Mouse (Mus musculus): ENCODE results near the gene Esrrg. TPM values are rescaled to one million over a fixed set of nuclear protein-coding genes. Genes with fewer than 3 reads are reported as not detected.

Esrrg gene
- total RNA-seq, 2 experiments from 2014 or later: 9.1 to 9.3 TPM

DNA sequence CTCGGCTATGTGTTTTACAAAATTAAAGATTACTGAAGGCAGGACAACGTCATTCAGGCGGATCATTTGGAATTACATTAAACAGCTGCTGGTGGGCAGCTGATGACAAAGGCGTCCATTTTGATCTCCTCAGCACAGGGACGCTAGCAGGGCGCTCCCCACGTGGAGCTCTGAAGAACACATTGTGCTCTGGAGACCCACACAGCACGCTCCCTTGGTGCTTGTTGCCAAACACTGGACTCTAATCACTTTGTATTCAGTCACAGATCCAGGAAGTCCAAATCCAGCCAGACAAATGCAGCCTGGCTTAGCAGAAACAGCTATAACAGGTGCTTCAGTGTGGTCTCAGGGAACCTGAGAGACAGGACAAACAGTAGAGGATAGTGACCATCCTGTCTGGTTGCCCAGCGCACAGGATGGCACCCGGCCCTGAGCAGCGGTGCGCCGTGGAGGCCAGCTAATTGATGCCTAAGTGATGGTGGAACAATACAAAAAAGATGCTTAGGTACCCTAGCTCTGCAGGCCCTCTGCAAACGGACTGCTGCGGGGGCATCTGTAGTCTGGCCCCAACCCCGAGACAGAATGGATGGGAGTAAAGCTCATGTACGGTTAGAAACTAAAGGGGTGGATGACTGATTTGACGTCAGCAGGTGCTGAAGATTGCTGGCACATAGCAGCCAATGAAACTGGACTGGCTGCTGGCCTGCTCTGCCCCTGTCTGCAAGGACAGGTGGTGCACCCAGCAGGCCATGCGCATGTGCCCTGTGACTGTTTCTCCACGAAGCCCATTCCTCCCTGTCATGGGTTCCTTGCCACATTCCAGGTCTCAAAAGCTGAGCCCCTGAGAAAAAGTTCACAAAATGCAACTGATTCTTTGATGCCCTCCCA, 367.1 kb downstream of the Esrrg start:
- no peak for DNase-seq (ENCODE audit: low spot score in 2 of 2)

GRCm38 (mm10) chr1:187976353-187976730, 367.8 kb downstream of the Esrrg start:
- no peak for DNase-seq (ENCODE audit: low spot score in 2 of 2)

GRCm38 (mm10) chr1:187981028-187981427, 372.4 kb downstream of the Esrrg start:
- DNase-seq (ENCODE audit: low spot score in 2 of 2): no peak

- DNase-seq (ENCODE audit: low spot score in 2 of 2): no peak
Observed at GRCm38 (mm10) chr1:187983177-187983576, 374.6 kb downstream of the Esrrg start.

DNA sequence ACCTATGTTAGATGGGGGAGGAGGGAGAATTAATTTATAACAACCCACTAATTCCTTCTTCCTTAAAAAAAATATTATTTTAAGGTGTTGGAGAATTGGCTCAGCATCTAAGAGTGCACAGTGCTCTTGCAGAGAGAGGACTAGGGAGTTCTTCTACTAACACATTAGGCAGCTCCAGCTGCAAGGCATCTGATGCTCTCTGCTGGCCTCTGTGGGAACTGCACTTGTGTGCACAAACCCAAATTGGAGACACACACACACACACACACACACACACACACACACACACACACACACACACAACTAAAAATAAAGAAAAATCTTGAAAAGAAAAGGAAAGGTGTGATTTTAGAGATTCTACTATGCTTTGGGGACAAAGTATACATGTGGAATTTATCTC, 381.6 kb downstream of the Esrrg start:
- no peak for DNase-seq (ENCODE audit: low spot score in 2 of 2)

DNA sequence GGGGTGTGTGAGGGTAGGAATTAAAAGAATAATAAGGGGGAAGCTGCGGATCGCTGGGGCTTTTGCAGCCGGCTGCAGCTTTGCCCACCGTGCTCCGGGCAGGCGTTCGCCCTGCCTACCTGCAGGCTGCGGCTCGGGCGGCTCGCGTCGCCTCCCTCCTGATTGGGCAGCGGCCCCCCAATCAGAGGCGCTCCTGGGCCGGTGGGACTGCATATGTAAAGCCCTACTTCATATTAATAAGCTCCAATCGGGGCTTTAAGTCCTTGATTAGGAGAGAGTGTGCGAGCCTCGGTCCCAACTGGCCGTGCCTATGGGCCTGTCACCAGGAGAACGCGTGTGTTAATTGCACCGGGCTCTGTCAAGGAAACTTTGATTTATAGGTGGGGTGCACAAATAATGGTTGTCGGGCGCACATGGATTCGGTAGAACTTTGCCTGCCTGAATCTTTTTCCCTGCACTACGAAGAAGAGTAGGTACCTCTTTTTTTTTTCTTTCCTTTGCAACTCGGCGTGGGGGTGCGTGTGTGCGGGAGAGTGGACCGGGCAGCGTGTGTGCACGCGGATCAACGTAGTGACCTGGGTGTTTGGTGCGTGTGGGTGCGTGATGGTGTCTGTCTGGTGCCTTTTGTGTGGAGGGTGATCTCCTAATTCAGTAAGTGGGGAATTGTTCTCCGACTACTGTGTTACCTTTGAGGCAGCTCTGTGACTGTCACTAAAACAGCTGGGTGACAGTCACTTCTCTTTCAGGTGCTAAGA, 389.2 kb downstream of the Esrrg start:
- DNase-seq (ENCODE audit: low spot score in 2 of 2): peak in 1 of 2 experiments; percentile 27

- DNase-seq (ENCODE audit: low spot score in 2 of 2): no peak
Observed at GRCm38 (mm10) chr1:187999121-187999520, 390.5 kb downstream of the Esrrg start.

GRCm38 (mm10) chr1:188000189-188000588, 391.6 kb downstream of the Esrrg start:
- DNase-seq (ENCODE audit: low spot score in 2 of 2): no peak

DNA sequence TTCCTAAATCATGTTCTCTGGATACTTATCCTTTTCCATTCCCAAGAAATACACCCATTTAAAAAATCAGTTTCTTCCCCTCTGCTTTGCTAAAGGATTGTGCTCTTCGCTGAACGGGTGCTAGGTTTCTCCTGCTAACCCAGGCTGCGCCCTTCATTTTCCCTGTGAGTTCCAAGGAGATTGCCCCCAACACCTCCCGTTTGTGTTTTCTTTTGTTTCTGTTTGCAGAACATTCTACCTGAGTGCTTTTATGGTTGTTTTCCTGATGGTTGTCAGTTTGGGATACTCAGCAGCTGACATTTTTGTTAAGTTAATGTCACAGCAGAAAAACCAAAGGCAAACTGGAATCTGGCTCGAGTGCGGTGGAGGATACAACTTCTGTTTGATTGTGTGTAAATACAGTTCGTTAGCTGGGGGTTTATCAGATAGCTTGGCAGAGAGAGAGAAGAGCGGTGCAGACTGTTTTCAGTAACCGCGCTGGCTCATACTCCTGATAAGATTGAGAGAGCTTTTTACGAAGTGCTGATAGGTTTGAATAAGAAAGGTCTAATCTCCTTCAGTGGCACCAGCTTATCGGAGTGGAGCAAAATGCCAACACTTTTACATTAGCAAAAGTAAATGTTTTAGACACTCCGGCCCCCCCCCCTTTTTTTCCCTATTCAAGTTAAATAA, 398.4 kb downstream of the Esrrg start:
- DNase-seq (ENCODE audit: low spot score in 2 of 2): no peak

DNA sequence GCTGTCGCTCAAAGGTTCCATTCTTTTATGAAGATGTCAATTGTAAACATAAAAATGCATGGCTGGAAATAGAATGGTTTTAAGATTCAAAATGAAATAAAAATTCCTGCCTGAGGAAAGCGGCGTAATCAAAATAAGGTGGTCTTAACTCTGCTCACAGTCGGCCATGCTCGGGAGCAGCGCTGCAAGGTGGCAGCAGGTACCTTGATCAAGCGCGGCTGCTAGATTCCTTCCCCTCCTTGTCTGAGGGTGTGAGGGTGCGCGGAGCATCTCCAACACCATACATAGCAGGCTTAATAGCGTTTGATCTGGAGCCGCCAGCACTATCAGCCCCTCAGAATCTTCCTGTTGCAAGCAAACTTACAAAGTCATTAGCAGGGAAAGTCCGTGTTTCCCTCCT, 399.9 kb downstream of the Esrrg start:
- DNase-seq (ENCODE audit: low spot score in 2 of 2): no peak

- no peak for DNase-seq (ENCODE audit: low spot score in 2 of 2)
Observed at GRCm38 (mm10) chr1:188009868-188010267, 401.3 kb downstream of the Esrrg start.

GRCm38 (mm10) chr1:188010860-188011259, 402.3 kb downstream of the Esrrg start:
- DNase-seq (ENCODE audit: low spot score in 2 of 2): no peak

- DNase-seq (ENCODE audit: low spot score in 2 of 2): no peak
Observed at GRCm38 (mm10) chr1:188014411-188014810, 405.8 kb downstream of the Esrrg start.

DNA sequence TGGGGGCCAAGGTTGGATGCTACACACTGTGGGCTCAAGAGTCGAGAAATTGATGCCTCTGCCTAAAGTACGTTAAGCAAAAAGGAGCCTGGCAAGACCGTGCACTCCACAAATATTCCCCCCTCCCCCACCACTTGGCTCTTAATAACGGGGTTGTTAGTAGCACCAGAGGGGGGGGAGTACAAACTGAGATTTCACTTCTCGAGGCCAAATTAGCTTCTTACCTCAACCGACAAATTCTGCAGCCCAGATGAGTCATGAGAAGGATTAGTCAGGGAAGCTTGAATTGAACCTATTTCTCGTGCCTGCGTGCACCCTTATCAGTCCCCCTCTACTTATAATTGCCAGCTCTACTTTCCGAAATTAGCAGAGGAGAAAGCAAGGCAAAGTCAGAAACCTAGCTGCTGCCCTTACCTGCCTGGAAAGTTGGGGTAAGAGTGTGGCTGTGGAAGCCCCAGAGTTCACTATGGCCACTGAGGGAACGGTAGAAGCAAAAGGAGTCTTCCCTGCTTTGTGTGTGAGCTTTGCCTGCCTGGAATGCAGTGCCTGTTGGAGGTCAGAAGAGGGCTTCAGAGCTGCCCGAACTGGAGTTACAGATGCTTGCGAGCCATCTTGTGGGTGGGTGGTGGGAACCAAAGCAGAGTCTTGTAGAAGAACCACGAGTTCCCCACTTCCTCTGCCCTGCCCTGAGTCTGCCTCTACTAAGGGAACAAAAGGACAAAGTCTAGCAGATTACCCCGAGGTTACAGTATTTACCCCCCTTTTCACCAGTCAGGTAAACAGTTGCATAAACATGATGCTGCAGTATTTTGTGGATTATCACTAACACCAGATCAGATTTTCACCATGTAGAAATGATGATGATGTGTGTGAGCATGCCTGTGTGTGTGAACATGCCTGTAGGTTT, 409.6 kb downstream of the Esrrg start:
- DNase-seq (ENCODE audit: low spot score in 2 of 2): no peak

- no peak for DNase-seq (ENCODE audit: low spot score in 2 of 2)
Observed at GRCm38 (mm10) chr1:188029205-188029604, 420.6 kb downstream of the Esrrg start.

DNA sequence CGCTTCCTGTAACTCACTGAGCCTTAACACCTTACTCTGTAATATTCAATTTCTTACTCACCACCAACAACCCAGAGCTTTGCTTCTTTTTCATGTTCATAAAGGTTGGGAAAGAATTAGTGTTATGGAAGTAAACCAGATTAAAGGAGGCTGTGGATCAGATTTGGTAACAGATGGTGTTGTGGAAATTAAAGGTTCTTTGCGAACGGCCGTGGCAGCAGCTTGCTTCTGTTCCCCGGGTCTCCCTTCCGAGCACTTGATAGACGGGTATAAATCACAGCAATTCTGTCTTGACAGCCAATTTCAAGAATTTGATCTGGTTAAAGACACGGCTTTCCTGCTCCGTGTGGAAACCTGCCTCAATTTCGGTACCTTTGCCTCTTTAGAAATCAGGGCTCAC, 421.5 kb downstream of the Esrrg start:
- no peak for DNase-seq (ENCODE audit: low spot score in 2 of 2)

DNA sequence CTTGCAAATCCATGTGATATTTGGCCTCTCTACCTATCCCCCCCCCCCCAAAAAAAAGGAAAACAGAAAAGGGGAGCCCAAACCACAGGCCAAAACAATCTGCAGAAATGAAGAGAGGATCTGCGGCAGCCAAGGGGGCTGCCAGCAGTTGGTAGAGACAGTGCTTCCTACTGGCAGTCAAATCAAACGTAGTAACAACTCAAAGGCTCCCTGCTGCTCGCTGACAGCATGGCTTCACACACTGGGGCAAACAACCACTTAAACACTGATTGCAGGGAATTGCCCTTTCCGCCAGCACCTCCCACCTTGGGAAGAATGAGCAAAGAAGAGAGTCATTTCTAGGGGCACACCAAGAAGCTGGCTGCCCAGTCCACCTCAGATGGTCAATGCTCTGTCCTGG, 422.7 kb downstream of the Esrrg start:
- no peak for DNase-seq (ENCODE audit: low spot score in 2 of 2)

GRCm38 (mm10) chr1:188035957-188036356, 427.4 kb downstream of the Esrrg start:
- DNase-seq (ENCODE audit: low spot score in 2 of 2): no peak

DNA sequence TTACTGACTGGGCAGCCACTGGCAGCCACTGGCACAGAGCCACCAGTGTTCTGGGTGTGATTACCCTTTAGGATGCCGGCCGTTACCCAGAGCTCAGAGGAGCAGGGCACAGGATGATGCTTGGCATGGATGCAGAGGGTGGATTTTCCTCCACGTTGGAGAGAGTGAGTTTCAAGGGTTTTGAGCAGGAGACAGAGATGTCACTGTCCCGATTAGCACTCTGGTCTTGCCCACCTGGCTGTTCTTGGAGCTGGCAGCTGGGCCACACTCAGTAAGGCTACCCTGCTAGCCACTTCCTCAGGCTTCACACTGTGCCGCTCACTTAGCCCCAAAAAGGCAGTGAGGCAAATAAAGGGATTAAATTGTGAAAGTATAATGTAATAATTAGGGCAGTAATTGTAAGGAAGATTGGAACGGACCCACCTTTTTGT, 438.1 kb downstream of the Esrrg start:
- DNase-seq (ENCODE audit: low spot score in 2 of 2): no peak

DNA sequence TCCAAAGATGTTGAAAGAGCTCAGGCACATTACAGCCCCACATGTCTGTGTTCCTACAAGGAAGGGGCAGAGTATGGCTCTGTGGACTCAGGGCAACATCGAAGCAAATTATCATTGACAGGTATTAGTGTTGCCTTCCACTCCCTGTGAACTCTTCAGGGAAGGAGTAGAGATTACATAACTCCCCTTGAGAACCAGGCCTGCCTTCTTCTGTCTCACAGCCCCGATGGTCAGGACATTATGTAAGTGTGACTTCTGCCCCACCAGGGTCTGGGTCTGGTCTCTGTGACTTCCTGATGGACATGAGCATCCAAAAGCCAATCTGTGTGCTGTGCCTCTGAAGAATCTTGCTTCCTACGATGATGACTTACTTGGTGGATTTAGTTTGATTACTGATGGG, 438.6 kb downstream of the Esrrg start:
- DNase-seq (ENCODE audit: low spot score in 2 of 2): no peak

- DNase-seq (ENCODE audit: low spot score in 2 of 2): no peak
Observed at GRCm38 (mm10) chr1:188055888-188056287, 447.3 kb downstream of the Esrrg start.

All from gastrocnemius, postnatal 4 days (tissue).